In the genomic region with DNA sequence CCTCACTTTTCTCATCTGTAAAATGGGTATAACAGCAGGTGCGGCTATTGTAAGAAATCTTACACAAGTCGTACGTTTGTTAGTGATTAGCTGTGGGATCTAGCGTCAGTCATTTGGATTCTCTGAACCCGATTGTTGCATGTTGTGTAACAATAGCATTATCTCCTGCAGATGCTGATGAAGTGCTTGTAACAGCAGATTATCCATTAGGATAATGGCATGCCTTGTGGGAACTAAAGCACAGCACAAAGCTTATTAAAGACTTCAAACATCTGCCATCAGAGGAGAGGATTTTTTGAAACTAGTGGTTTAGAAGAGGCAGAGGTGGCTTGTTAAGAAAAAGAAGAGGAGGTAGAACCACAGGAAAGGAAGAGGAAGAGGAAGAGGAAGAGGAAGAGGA, we compare ENCODE assay signal across 29 mouse cellular contexts. TPM values are rescaled to one million over a fixed set of nuclear protein-coding genes. Genes with fewer than 3 reads are reported as not detected.
DNase-seq lines count a peak whose midpoint lies in the region; ATAC-seq and TF ChIP-seq lines count a peak whose summit lies in the region.
"Had no signal": no experiment of that assay in that cellular context is flagged by ENCODE, and none has a peak within 500 bp of the region (broad histone marks: within the 10 kb centered on the region; RNA-seq: fewer than 3 reads in every experiment).

No protein-coding gene starts in this region.

- no peak for TF ChIP-seq EP300 in MEL (IDR thresholded peaks at IDR 0.05; ENCODE audit: low read depth in 1 of 2, low read length in 2 of 2)

- no peak overlapping the region for H3K27ac ChIP-seq in hindbrain, postnatal 0 days
- no peak overlapping the region for H3K27ac ChIP-seq in hindbrain, embryonic 11.5 days (ENCODE audit: low read depth, low read length)
- H3K27ac ChIP-seq in midbrain, embryonic 11.5 days (ENCODE audit: low read depth, low read length), result no peak overlapping the region
- no peak overlapping the region for H3K27ac ChIP-seq in midbrain, embryonic 16.5 days (ENCODE audit: low read length)
- no peak overlapping the region for H3K27ac ChIP-seq in MEL (ENCODE audit: control insufficient read depth, low read depth, low read length)
- H3K27ac ChIP-seq: embryonic facial prominence, embryonic 12.5 days; forebrain, embryonic 10.5 days; forebrain, embryonic 12.5 days had no signal

- no peak overlapping the region for H3K4me3 ChIP-seq in hindbrain, postnatal 0 days (ENCODE audit: low read length)
- H3K4me3 ChIP-seq in hindbrain, embryonic 11.5 days (ENCODE audit: low read depth, low read length), result no peak overlapping the region
- H3K4me3 ChIP-seq in midbrain, embryonic 11.5 days (ENCODE audit: low read depth, low read length), result no peak overlapping the region
- no peak overlapping the region for H3K4me3 ChIP-seq in midbrain, embryonic 16.5 days (ENCODE audit: low read depth, low read length)
- H3K4me3 ChIP-seq in MEL (ENCODE audit: control insufficient read depth in 1 of 2, insufficient read depth in 1 of 2, low read depth in 2 of 2, low read length in 2 of 2), result no peak overlapping the region
- H3K4me3 ChIP-seq: embryonic facial prominence, embryonic 12.5 days; embryonic facial prominence, embryonic 15.5 days; erythroblast, embryonic 14.5 days; forebrain, embryonic 10.5 days; forebrain, embryonic 12.5 days had no signal

- ATAC-seq in hindbrain, postnatal 0 days, result no peak
- ATAC-seq in hindbrain, embryonic 11.5 days (ENCODE audit: low FRiP score), result no peak
- no peak for ATAC-seq in midbrain, embryonic 11.5 days (ENCODE audit: low FRiP score)
- ATAC-seq in midbrain, embryonic 16.5 days, result no peak
- ATAC-seq: CD4-positive, CD25-positive, alpha-beta regulatory T cell, adult 4 months; forebrain, embryonic 14.5 days; forebrain, embryonic 16.5 days had no signal

- TF ChIP-seq CTCF in hindbrain, postnatal 0 days (IDR thresholded peaks at IDR 0.05; ENCODE audit: low read depth), result no peak
- no peak for TF ChIP-seq CTCF in MEL (IDR thresholded peaks at IDR 0.05 in 2 of 3, conservative IDR thresholded peaks at IDR 0.05 in 1 of 3; ENCODE audit: control insufficient read depth in 1 of 3, insufficient read depth in 1 of 3, low read depth in 2 of 3, low read length in 3 of 3, poor library complexity in 1 of 3, severe bottlenecking in 1 of 3)

- H3K4me2 ChIP-seq in hindbrain, postnatal 0 days (ENCODE audit: low read depth, low read length), result no peak overlapping the region
- H3K4me2 ChIP-seq in hindbrain, embryonic 11.5 days (replicated peaks; ENCODE audit: low read depth, low read length), result no peak overlapping the region
- H3K4me2 ChIP-seq in midbrain, embryonic 11.5 days, result no peak overlapping the region
- no peak overlapping the region for H3K4me2 ChIP-seq in midbrain, embryonic 16.5 days (ENCODE audit: low read length)
- H3K4me2 ChIP-seq: embryonic facial prominence, embryonic 12.5 days; embryonic facial prominence, embryonic 15.5 days; forebrain, embryonic 12.5 days had no signal

- TF ChIP-seq POLR2A in MEL (IDR thresholded peaks at IDR 0.05; ENCODE audit: control insufficient read depth in 1 of 2, insufficient read depth in 1 of 2, low read depth in 1 of 2, low read length in 2 of 2, poor library complexity in 1 of 2), result no peak

- no peaks in the 10 kb centered on the region for H3K9me3 ChIP-seq in hindbrain, postnatal 0 days (ENCODE audit: low read length)
- no peaks in the 10 kb centered on the region for H3K9me3 ChIP-seq in hindbrain, embryonic 11.5 days (ENCODE audit: control insufficient read depth, low read length)
- H3K9me3 ChIP-seq in midbrain, embryonic 11.5 days (ENCODE audit: control insufficient read depth, low read length), result no peaks in the 10 kb centered on the region
- no peaks in the 10 kb centered on the region for H3K9me3 ChIP-seq in midbrain, embryonic 16.5 days (replicated peaks; ENCODE audit: control insufficient read depth, low read length, poor library complexity, severe bottlenecking)
- no peaks in the 10 kb centered on the region for H3K9me3 ChIP-seq in MEL (replicated peaks; ENCODE audit: insufficient read depth, low read length)
- H3K9me3 ChIP-seq: forebrain, embryonic 10.5 days; forebrain, embryonic 12.5 days; G1E had no signal

- DNase-seq in hindbrain, postnatal 0 days (ENCODE audit: low spot score), result peak; percentile 5
- no peak for DNase-seq in hindbrain, embryonic 11.5 days (ENCODE audit: low spot score)
- DNase-seq in midbrain, embryonic 11.5 days (ENCODE audit: low spot score, missing footprints), result peak; percentile 39
- DNase-seq in retina, postnatal 1 day, result peak; percentile 53
- no peak for DNase-seq in retina, embryonic 14.5 days (ENCODE audit: low spot score)
- DNase-seq in MEL (ENCODE audit: low read depth, low spot score), result no peak
- DNase-seq in left cerebral cortex, adult 8-10 months (ENCODE audit: low spot score in 2 of 2), result no peak
- DNase-seq: adrenal gland, adult 2 months; adrenal gland, postnatal 10 days; adrenal gland, postnatal 25 days; B cell, adult 2 months; cerebellum, adult 11 months; cerebellum, adult 18-20 months; cerebellum, adult 8-10 months; cerebellum, adult 9-11 months; cerebellum, postnatal 14 days; cerebellum, postnatal 36 days; embryo, embryonic 11 days had no signal

- no peak overlapping the region for H3K9ac ChIP-seq in hindbrain, postnatal 0 days (replicated peaks; ENCODE audit: low read length)
- H3K9ac ChIP-seq in hindbrain, embryonic 11.5 days (ENCODE audit: low read depth, low read length), result no peak overlapping the region
- H3K9ac ChIP-seq in midbrain, embryonic 11.5 days (ENCODE audit: low read length), result no peak overlapping the region
- H3K9ac ChIP-seq in midbrain, embryonic 16.5 days (ENCODE audit: low read depth, low read length), result no peak overlapping the region
- no peak overlapping the region for H3K9ac ChIP-seq in MEL (ENCODE audit: control insufficient read depth, low read depth, low read length, poor library complexity, severe bottlenecking)
- H3K9ac ChIP-seq: embryonic facial prominence, embryonic 12.5 days; embryonic facial prominence, embryonic 15.5 days; forebrain, embryonic 12.5 days had no signal

- H3K36me3 ChIP-seq in hindbrain, postnatal 0 days (ENCODE audit: insufficient read depth, low read length), result no peaks in the 10 kb centered on the region
- H3K36me3 ChIP-seq in hindbrain, embryonic 11.5 days (ENCODE audit: control insufficient read depth, insufficient read depth, low read length), result no peaks in the 10 kb centered on the region
- H3K36me3 ChIP-seq in midbrain, embryonic 11.5 days (ENCODE audit: control insufficient read depth, insufficient read depth, low read length), result no peaks in the 10 kb centered on the region
- H3K36me3 ChIP-seq in midbrain, embryonic 16.5 days (ENCODE audit: control insufficient read depth, insufficient read depth, low read length), result no peaks in the 10 kb centered on the region
- H3K36me3 ChIP-seq in MEL (ENCODE audit: control insufficient read depth in 1 of 2, insufficient read depth in 2 of 2, low read length in 2 of 2), result peaks cover 0 to 41% of the 10 kb centered on the region in 2 experiments; a peak in 2 of 4 replicates
- H3K36me3 ChIP-seq: embryonic facial prominence, embryonic 12.5 days; embryonic facial prominence, embryonic 15.5 days; forebrain, embryonic 10.5 days; forebrain, embryonic 12.5 days; G1E had no signal

- TF ChIP-seq RAD21 in MEL (IDR thresholded peaks at IDR 0.05; ENCODE audit: low read depth, low read length), result no peak

- no peaks in the 10 kb centered on the region for H3K27me3 ChIP-seq in hindbrain, postnatal 0 days (ENCODE audit: insufficient read depth, low read length)
- no peaks in the 10 kb centered on the region for H3K27me3 ChIP-seq in hindbrain, embryonic 11.5 days (ENCODE audit: control insufficient read depth, insufficient read depth, low read length)
- no peaks in the 10 kb centered on the region for H3K27me3 ChIP-seq in midbrain, embryonic 11.5 days (ENCODE audit: control insufficient read depth, insufficient read depth, low read length)
- H3K27me3 ChIP-seq in midbrain, embryonic 16.5 days (ENCODE audit: control insufficient read depth, insufficient read depth, low read depth, low read length), result no peaks in the 10 kb centered on the region
- no peaks in the 10 kb centered on the region for H3K27me3 ChIP-seq in MEL (ENCODE audit: control insufficient read depth in 1 of 2, insufficient read depth in 2 of 2, low read length in 2 of 2)
- H3K27me3 ChIP-seq: CH12.LX; embryonic facial prominence, embryonic 12.5 days; embryonic facial prominence, embryonic 15.5 days had no signal

- no peaks in the 10 kb centered on the region for H3K4me1 ChIP-seq in hindbrain, postnatal 0 days (ENCODE audit: insufficient read depth, low read length)
- no peaks in the 10 kb centered on the region for H3K4me1 ChIP-seq in hindbrain, embryonic 11.5 days (replicated peaks; ENCODE audit: control insufficient read depth, insufficient read depth, low read length)
- no peaks in the 10 kb centered on the region for H3K4me1 ChIP-seq in midbrain, embryonic 11.5 days (ENCODE audit: control insufficient read depth, insufficient read depth, low read length)
- H3K4me1 ChIP-seq in midbrain, embryonic 16.5 days (ENCODE audit: control insufficient read depth, insufficient read depth, low read length), result peaks cover 7% of the 10 kb centered on the region; the same call in 1 of the 2 replicates
- peaks cover 27 to 42% of the 10 kb centered on the region in 2 experiments for H3K4me1 ChIP-seq in MEL (ENCODE audit: control insufficient read depth in 1 of 2, insufficient read depth in 2 of 2, low read length in 2 of 2)

- H3K79me2 ChIP-seq in MEL (ENCODE audit: control insufficient read depth, insufficient read depth, low read length, poor library complexity), result no peaks in the 10 kb centered on the region; the same call in 1 of the 2 replicates

- 81% methylated on average over 5 of the region's 5 CpGs for WGBS in hindbrain, postnatal 0 days
- 89% methylated on average over 5 of the region's 5 CpGs for WGBS in hindbrain, embryonic 11.5 days
- 76% methylated on average over 5 of the region's 5 CpGs for WGBS in midbrain, embryonic 11.5 days
- 75% methylated on average over 5 of the region's 5 CpGs for WGBS in midbrain, embryonic 16.5 days

TF ChIP-seq in MEL, 35 proteins besides CTCF, POLR2A, EP300 and RAD21 (continues in another document):
- TF ChIP-seq MAX (IDR thresholded peaks at IDR 0.05; ENCODE audit: low read length), result no peak
- no peak for TF ChIP-seq TCF12 (IDR thresholded peaks at IDR 0.05; ENCODE audit: low read depth, low read length)
- TF ChIP-seq RCOR1 (IDR thresholded peaks at IDR 0.05; ENCODE audit: low read depth, low read length), result no peak

RNA-seq across cellular contexts. Expression of gene Metap2, which starts 16.6 kb away (rescaled TPM):
- 35.0 and 50.7 TPM in 2 replicates for total RNA-seq in hindbrain, postnatal 0 days (2014; rRNA removed)
- polyA plus RNA-seq in hindbrain, postnatal 0 days (2015; fragmentation: Nextera tagmentation; extraction: Ambion mirVana), result 158 and 171 TPM in 2 replicates
- polyA plus RNA-seq in hindbrain, embryonic 11.5 days (2014; fragmentation: Nextera tagmentation; extraction: Ambion mirVana), result 236 and 240 TPM in 2 replicates
- 243 and 247 TPM in 2 replicates for polyA plus RNA-seq in midbrain, embryonic 11.5 days (2014; fragmentation: Nextera tagmentation; extraction: Ambion mirVana)
- 147 and 156 TPM in 2 replicates for polyA plus RNA-seq in midbrain, embryonic 16.5 days (2015; fragmentation: Nextera tagmentation; extraction: Ambion mirVana)
- total RNA-seq in MEL (2012; rRNA removed), result 326 and 387 TPM in 2 replicates
- polyA plus RNA-seq in MEL (2012; ENCODE audit: insufficient read depth in 1 of 2, insufficient read length in 2 of 2, low read depth in 1 of 2, low replicate concordance in 2 of 2, missing spikeins in 1 of 2), result 1,000 to 10,000 TPM in 1 of 2 experiments, 100 to 1,000 TPM in 1; 921 to 2,567 TPM
- total RNA-seq in left cerebral cortex, adult 8-10 months (2022), result 100 to 1,000 TPM; 101 to 109 (median 105) TPM

Comparison
In these comparisons a context has a peak if more than half of its experiments do, and no peak if none do; other contexts are left out.
1. DNase-seq: peak in hindbrain, postnatal 0 days (single experiment), midbrain, embryonic 11.5 days (single experiment) and retina, postnatal 1 day (single experiment); none in hindbrain, embryonic 11.5 days (single experiment), retina, embryonic 14.5 days (single experiment), MEL (single experiment) and left cerebral cortex, adult 8-10 months (0 of 2).